Mouse (Mus musculus) lung, embryonic 16.5 days (tissue): Measurements from ENCODE around the gene Slc38a7. TPM values are rescaled to one million over a fixed set of nuclear protein-coding genes. Genes with fewer than 3 reads are reported as not detected.
"Not testable (repeated sequence)": the region's sequence is repeated elsewhere in the genome, so short reads cannot be mapped to it uniquely, and the experiment has no call there.

Experiments
- ATAC-seq: fragments of 200-750 bp; cut with Nextera tagmentation; 2 replicates; pipeline ENCODE4 v1.8.0; 2017; ENCODE audit warnings: low read depth, mild to moderate bottlenecking, moderate library complexity
- H3K27ac ChIP-seq: fragments of 300-500 bp; sonication (generic); 2 replicates; pipeline ENCODE4 v1.5.1; 2014; ENCODE audit warnings: mild to moderate bottlenecking, control low read depth, low read length
- H3K27me3 ChIP-seq: fragments of 300-500 bp; sonication (generic); 2 replicates; pipeline ENCODE4 v1.6.1; 2014; ENCODE audit warnings: low read depth, low read length, mixed read lengths; ENCODE audit not compliant: control insufficient read depth, insufficient read depth
- H3K36me3 ChIP-seq: fragments of 300-500 bp; sonication (generic); 2 replicates; pipeline ENCODE4 v1.6.1; 2014; ENCODE audit warnings: low read length; ENCODE audit not compliant: control insufficient read depth, insufficient read depth
- H3K4me1 ChIP-seq: fragments of 300-500 bp; sonication (generic); replicated peaks from 2 replicates; pipeline ENCODE4 v1.6.1; 2014; ENCODE audit warnings: low read length, mixed read lengths; ENCODE audit not compliant: control insufficient read depth, insufficient read depth
- H3K4me2 ChIP-seq: fragments of 300-500 bp; sonication (generic); 2 replicates; pipeline ENCODE4 v1.6.1; 2014; ENCODE audit warnings: low read depth, low read length, control low read depth
- H3K4me3 ChIP-seq: fragments of 300-500 bp; sonication (generic); 2 replicates; pipeline ENCODE4 v1.5.1; 2014; ENCODE audit warnings: mild to moderate bottlenecking, low read length, control low read depth
- H3K9ac ChIP-seq: fragments of 300-500 bp; sonication (generic); 2 replicates; pipeline ENCODE4 v1.6.1; 2014; ENCODE audit warnings: low read length, control low read depth
- H3K9me3 ChIP-seq: fragments of 300-500 bp; sonication (generic); 2 replicates; pipeline ENCODE4 v1.6.1; 2016; ENCODE audit warnings: low read length; ENCODE audit not compliant: control insufficient read depth
- WGBS: fragments of 180-500 bp; shearing (Covaris S2); extraction: QIAGEN DNeasy Blood & Tissue Kit; methylation state at CpG from one replicate; pipeline ENCODE4 v1.1.7; 2014; 5-methylcytosine and 5-hydroxymethylcytosine counted together
- polyA plus RNA-seq: library from polyadenylated mRNA; unstranded; fragments of >200 nt; fragmentation: Nextera tagmentation; extraction: Ambion mirVana; gene quantifications from 2 replicates; pipeline ENCODE4 v1.2.1, GENCODE M21; 2015

The Slc38a7 gene
- polyA plus RNA-seq, 1 experiment from 2014 or later = 15.5 TPM

GRCm38 (mm10) chr8:95884491-95884890 is 31.2 kb upstream of the Slc38a7 start:
- Histone ChIP-seq H3K36me3 (no peaks in the 10 kb centered on the region), H3K4me1 (peaks cover 13% of the 10 kb centered on the region), H3K9ac (no peak overlapping the region), H3K4me3 (no peak overlapping the region), H3K27ac (no peak overlapping the region), H3K4me2 (no peak overlapping the region), H3K9me3 (no peaks in the 10 kb centered on the region), H3K27me3 (no peaks in the 10 kb centered on the region)
- no peak for ATAC-seq
- whole genome bisulfite sequencing = 75% methylated on average over 11 of the region's 12 CpGs

- peaks cover 1% of the 10 kb centered on the region for H3K36me3 ChIP-seq
- ATAC-seq = no peak
- H3K4me2 ChIP-seq = no peak overlapping the region
- no peaks in the 10 kb centered on the region for H3K9me3 ChIP-seq
- no peak overlapping the region for H3K27ac ChIP-seq
- no peak overlapping the region for H3K9ac ChIP-seq
- 87% methylated on average over 9 of the region's 9 CpGs for WGBS
- H3K4me1 ChIP-seq = peaks cover 11% of the 10 kb centered on the region
- H3K4me3 ChIP-seq = no peak overlapping the region
- H3K27me3 ChIP-seq = no peaks in the 10 kb centered on the region
These were observed 28.9 kb upstream of the Slc38a7 start for GRCm38 (mm10) chr8:95882191-95882590.

- Histone ChIP-seq H3K27me3 (no peaks in the 10 kb centered on the region), H3K4me3 (no peak overlapping the region), H3K4me2 (no peak overlapping the region), H3K4me1 (peaks cover 5% of the 10 kb centered on the region), H3K9me3 (no peaks in the 10 kb centered on the region), H3K27ac (no peak overlapping the region), H3K9ac (no peak overlapping the region), H3K36me3 (peaks cover 7% of the 10 kb centered on the region)
- ATAC-seq = no peak
- 80% methylated on average over 3 of the region's 3 CpGs for WGBS
These were observed 28.2 kb upstream of the Slc38a7 start for GRCm38 (mm10) chr8:95881576-95881975.

- no peak overlapping the region for H3K4me3 ChIP-seq
- 87% methylated on average over 4 of the region's 4 CpGs for WGBS
- H3K9ac ChIP-seq = no peak overlapping the region
- H3K4me1 ChIP-seq = peaks cover 4% of the 10 kb centered on the region; the same call in 1 of the 2 replicates
- no peaks in the 10 kb centered on the region for H3K27me3 ChIP-seq
- H3K9me3 ChIP-seq = peaks cover 3% of the 10 kb centered on the region; the same call in 1 of the 2 replicates
- no peak overlapping the region for H3K27ac ChIP-seq
- H3K36me3 ChIP-seq = peaks cover 20% of the 10 kb centered on the region
- ATAC-seq = no peak
- no peak overlapping the region for H3K4me2 ChIP-seq
These were observed 26.5 kb upstream of the Slc38a7 start for GRCm38 (mm10) chr8:95879823-95880222.

- peaks cover 4% of the 10 kb centered on the region; the same call in 1 of the 2 replicates for H3K4me1 ChIP-seq
- peak overlapping the region; percentile 24 for H3K4me3 ChIP-seq
- H3K4me2 ChIP-seq = peak overlapping the region; percentile 25; the same call in 1 of the 2 replicates
- peaks cover 33% of the 10 kb centered on the region for H3K36me3 ChIP-seq
- H3K9ac ChIP-seq = peak overlapping the region; percentile 21; the same call in 1 of the 2 replicates
- WGBS = 64% methylated on average over 12 of the region's 12 CpGs
- no peak overlapping the region for H3K27ac ChIP-seq
- no peaks in the 10 kb centered on the region for H3K27me3 ChIP-seq
- H3K9me3 ChIP-seq = peaks cover 3% of the 10 kb centered on the region; the same call in 1 of the 2 replicates
- peak; percentile 23; the same call in 1 of the 2 replicates for ATAC-seq
These were observed 25.0 kb upstream of the Slc38a7 start for GRCm38 (mm10) chr8:95878176-95878962.

GRCm38 (mm10) chr8:95875270-95875669 is 21.9 kb upstream of the Slc38a7 start:
- 96% methylated on average over 7 of the region's 7 CpGs for WGBS
- Histone ChIP-seq H3K4me2 (no peak overlapping the region), H3K9me3 (peaks cover 3% of the 10 kb centered on the region; the same call in 1 of the 2 replicates), H3K4me3 (no peak overlapping the region), H3K36me3 (peaks cover 41% of the 10 kb centered on the region), H3K9ac (no peak overlapping the region), H3K4me1 (peaks cover 4% of the 10 kb centered on the region; the same call in 1 of the 2 replicates), H3K27ac (no peak overlapping the region), H3K27me3 (no peaks in the 10 kb centered on the region)
- ATAC-seq = no peak

GRCm38 (mm10) chr8:95871690-95872089 is 18.4 kb upstream of the Slc38a7 start:
- H3K27me3 ChIP-seq = no peaks in the 10 kb centered on the region
- no peak for ATAC-seq
- H3K36me3 ChIP-seq = peaks cover 55% of the 10 kb centered on the region
- no peaks in the 10 kb centered on the region for H3K4me1 ChIP-seq
- H3K9me3 ChIP-seq = peaks cover 3% of the 10 kb centered on the region; the same call in 1 of the 2 replicates
- no peak overlapping the region for H3K9ac ChIP-seq
- H3K27ac ChIP-seq = no peak overlapping the region
- WGBS = 94% methylated on average over 16 of the region's 16 CpGs
- no peak overlapping the region for H3K4me3 ChIP-seq
- no peak overlapping the region for H3K4me2 ChIP-seq

- not testable (repeated sequence) for H3K4me3 ChIP-seq, H3K4me2 ChIP-seq, H3K9me3 ChIP-seq, H3K9ac ChIP-seq, H3K27ac ChIP-seq, H3K4me1 ChIP-seq, ATAC-seq, H3K27me3 ChIP-seq
- H3K36me3 ChIP-seq = peaks cover 16% of the 10 kb centered on the region
- WGBS = 94% methylated on average over 17 of the region's 18 CpGs
These were observed 11.5 kb upstream of the Slc38a7 start for GRCm38 (mm10) chr8:95864851-95865250.

- 71% methylated on average over 10 of the region's 11 CpGs for WGBS
- not testable (repeated sequence) for H3K27ac ChIP-seq, H3K9me3 ChIP-seq, ATAC-seq, H3K4me2 ChIP-seq, H3K9ac ChIP-seq, H3K27me3 ChIP-seq, H3K4me1 ChIP-seq, H3K4me3 ChIP-seq
- H3K36me3 ChIP-seq = peaks cover 14% of the 10 kb centered on the region
These were observed 10.6 kb upstream of the Slc38a7 start for GRCm38 (mm10) chr8:95863761-95864440.
